Comparison of ENCODE assay signal across 1 mouse cellular context in the genomic region with DNA sequence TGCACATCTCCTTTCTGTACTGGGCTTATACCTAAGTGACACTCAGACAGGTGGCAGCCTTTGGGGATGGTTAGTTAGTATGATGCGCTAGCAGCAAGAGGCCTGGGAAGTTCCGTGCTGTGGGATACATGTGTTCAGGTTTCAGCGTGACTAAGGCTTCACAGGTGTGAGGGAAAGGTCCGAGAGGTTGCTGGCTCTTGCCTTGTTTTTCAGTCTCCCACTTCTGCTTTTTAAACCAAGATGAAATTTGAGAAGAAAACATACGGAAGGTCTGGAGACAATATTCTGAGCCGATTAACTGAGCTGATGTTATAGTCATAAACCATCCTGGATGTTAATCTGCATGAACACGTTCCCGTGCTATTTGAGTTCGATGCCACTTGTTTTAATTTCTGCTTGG.
TF ChIP-seq lines count a peak whose summit lies in the region.

No protein-coding gene starts in this region.

TF ChIP-seq in CH12.LX, 34 proteins besides CTCF, POLR2A, EP300 and RAD21 (continued from another document):
- TF ChIP-seq RCOR1 (conservative IDR thresholded peaks at IDR 0.05; ENCODE audit: low read depth, low read length) (0 out of 2 replicates have a peak, but pooled peaks have one; percentile 24), HCFC1 (IDR thresholded peaks at IDR 0.05; ENCODE audit: low read depth, low read length) (no peak), ZMIZ1 (IDR thresholded peaks at IDR 0.05; ENCODE audit: low read depth, low read length) (no peak), ETS1 (conservative IDR thresholded peaks at IDR 0.05; ENCODE audit: low read depth, low read length) (peak; percentile 54), ZC3H11A (IDR thresholded peaks at IDR 0.05; ENCODE audit: low read depth, low read length) (no peak), TCF12 (IDR thresholded peaks at IDR 0.05; ENCODE audit: low read depth, low read length) (peak; percentile 61)
